Mouse (Mus musculus) embryonic fibroblast, embryonic 13.5 days (primary cell): ENCODE results near the gene Gm10428.

Source experiments
- CTCF ChIP-seq: IDR thresholded peaks from 2 replicates; pipeline ENCODE4 v1.5.1; 2011; ENCODE audit warnings: mild to moderate bottlenecking, control low read depth, low read length, moderate library complexity, borderline replicate concordance; ENCODE audit not compliant: insufficient read depth
- POLR2A ChIP-seq: IDR thresholded peaks from 2 replicates; pipeline ENCODE4 v1.6.1; 2011; ENCODE audit warnings: low read depth, mild to moderate bottlenecking, control low read depth, low read length, moderate library complexity

GRCm38 (mm10) chr11:62789617-62789936 lies 36.7 kb downstream of the Gm10428 start:
- TF ChIP-seq POLR2A (no peak; the same call in none of the 2 replicates), CTCF (no peak)
